ENCODE assay signal across 8 mouse cellular contexts in genomic region chr14:55899701-55900413, GRCm38 (mm10). TPM values are rescaled to one million over a fixed set of nuclear protein-coding genes. Genes with fewer than 3 reads are reported as not detected.
DNase-seq lines count a peak whose midpoint lies in the region; ATAC-seq lines count a peak whose summit lies in the region.

Gene Sdr39u1 (minus strand): TSS chr14:55900293.

- 3% methylated on average over 39 of the region's 39 CpGs for WGBS in embryonic facial prominence, embryonic 12.5 days
- WGBS in midbrain, embryonic 10.5 days: 4% methylated on average over 39 of the region's 39 CpGs

- intact Hi-C loops in left cerebral cortex, postnatal 4 days (cut with DNase I): loop anchor here (10.0 kb wide), 1 partner anchor 215 kb away; the partner anchor contains the start of gene Tinf2

- H3K27ac ChIP-seq in embryonic facial prominence, embryonic 12.5 days: peak within 1 kb of the TSS; percentile 86
- H3K27ac ChIP-seq in midbrain, embryonic 10.5 days (replicated peaks): peak within 1 kb of the TSS; percentile 80

- no peaks in the 10 kb centered on the region for H3K27me3 ChIP-seq in embryonic facial prominence, embryonic 12.5 days
- no peaks in the 10 kb centered on the region for H3K27me3 ChIP-seq in midbrain, embryonic 10.5 days (ENCODE audit: low read depth, poor library complexity, severe bottlenecking)

- H3K4me2 ChIP-seq in embryonic facial prominence, embryonic 12.5 days (replicated peaks): peak within 1 kb of the TSS; percentile 84

- peaks cover 32% of the 10 kb centered on the region for H3K36me3 ChIP-seq in embryonic facial prominence, embryonic 12.5 days
- H3K36me3 ChIP-seq in midbrain, embryonic 10.5 days: peaks cover 35% of the 10 kb centered on the region

- H3K4me3 ChIP-seq in embryonic facial prominence, embryonic 12.5 days: peak within 1 kb of the TSS; percentile 50
- peak within 1 kb of the TSS; percentile 62 for H3K4me3 ChIP-seq in midbrain, embryonic 10.5 days

- ATAC-seq in embryonic facial prominence, embryonic 12.5 days (ENCODE audit: insufficient number of reproducible peaks, insufficient read depth, low FRiP score, low TSS enrichment): peak; percentile 90

- peaks cover 16% of the 10 kb centered on the region for H3K4me1 ChIP-seq in embryonic facial prominence, embryonic 12.5 days
- H3K4me1 ChIP-seq in midbrain, embryonic 10.5 days: peaks cover 21% of the 10 kb centered on the region

- peak within 1 kb of the TSS; percentile 64 for H3K9ac ChIP-seq in embryonic facial prominence, embryonic 12.5 days

- DNase-seq in adrenal gland, postnatal 25 days: peak; percentile 79
- DNase-seq in heart, adult 18-20 months: peak; percentile 82 to 88
- DNase-seq in kidney, adult 18-20 months: peak; percentile 83
- DNase-seq in left cerebral cortex, postnatal 4 days: peak; percentile 89
- DNase-seq in midbrain, embryonic 10.5 days (ENCODE audit: low spot score): peak; percentile 81
- peak; percentile 85 to 92 for DNase-seq in right cerebral cortex, postnatal 36 days (ENCODE audit: low spot score in 2 of 2)
- peak; percentile 69 to 84 for DNase-seq in urinary bladder, postnatal 36 days (ENCODE audit: low spot score in 2 of 2)

- H3K9me3 ChIP-seq in embryonic facial prominence, embryonic 12.5 days: no peaks in the 10 kb centered on the region
- H3K9me3 ChIP-seq in midbrain, embryonic 10.5 days (replicated peaks): no peaks in the 10 kb centered on the region

RNA-seq across cellular contexts. Expression of gene Sdr39u1, which starts in this region (rescaled TPM):
- 58.1 and 62.6 TPM in 2 replicates for total RNA-seq in adrenal gland, postnatal 25 days (2021)
- 69.9 and 77.7 TPM in 2 replicates for polyA plus RNA-seq in embryonic facial prominence, embryonic 12.5 days (2016; fragmentation: Nextera tagmentation; extraction: Ambion mirVana)
- total RNA-seq in heart, adult 18-20 months (2021): 100 to 1,000 TPM; 119 to 138 TPM
- total RNA-seq in left cerebral cortex, postnatal 4 days (2021): 10 to 100 TPM; 63.1 to 75.9 TPM
- polyA plus RNA-seq in midbrain, embryonic 10.5 days (2016; fragmentation: Nextera tagmentation; extraction: Ambion mirVana): 27.5 and 31.5 TPM in 2 replicates

Comparison
In these comparisons a context has a peak if more than half of its experiments do, and no peak if none do; other contexts are left out.
1. Peak in every context shown above with its lines: DNase-seq, ATAC-seq, H3K4me3 ChIP-seq and H3K27ac ChIP-seq.